Mouse (Mus musculus) ES-E14 (cell line): ENCODE measurements at regions not wholly inside any gene's neighbourhood (a gene's known extent, or its start where the extent isn't known, plus 50 kb on each side); places are given as distances from the start of the nearest gene placed in this dataset.

Source experiments
- DNase-seq: peaks from one replicate; pipeline ENCODE4 v3.0.0-alpha.2; 2013; ENCODE audit warnings: low read depth, low spot score
- H3K27ac ChIP-seq: 2 replicates; pipeline ENCODE4 v1.5.1; 2012; ENCODE audit warnings: low read depth, mild to moderate bottlenecking, low read length, moderate library complexity, mixed read lengths; ENCODE audit not compliant: poor library complexity, insufficient read depth, severe bottlenecking
- H3K36me3 ChIP-seq: 2 replicates; pipeline ENCODE4 v1.6.1; 2012; ENCODE audit warnings: mild to moderate bottlenecking, low read length, moderate library complexity, mixed read lengths; ENCODE audit not compliant: control insufficient read depth, poor library complexity, insufficient read depth, severe bottlenecking
- H3K4me1 ChIP-seq, 2 experiments: fragments of 150-350 bp in 1 of 2; sonication (generic) in 1 of 2; 2 replicates each; pipeline ENCODE4 v1.6.1; 2012; ENCODE audit warnings: low read length in 2 of 2, mild to moderate bottlenecking in 1 of 2, mixed read lengths in 1 of 2; ENCODE audit not compliant: control insufficient read depth in 2 of 2, insufficient read depth in 2 of 2, poor library complexity in 1 of 2
- H3K4me3 ChIP-seq, 2 experiments: fragments of 150-350 bp in 1 of 2; sonication (generic) in 1 of 2; 2 replicates each; pipeline ENCODE4 v1.5.1; 2012; ENCODE audit warnings: low read length in 2 of 2, low read depth in 1 of 2, mild to moderate bottlenecking in 1 of 2, mixed read lengths in 1 of 2; ENCODE audit not compliant: insufficient read depth in 1 of 2, poor library complexity in 1 of 2, severe bottlenecking in 1 of 2
- H3K9ac ChIP-seq: 2 replicates; pipeline ENCODE4 v1.6.1; 2012; ENCODE audit warnings: low read depth, mild to moderate bottlenecking, low read length, mixed read lengths; ENCODE audit not compliant: poor library complexity, insufficient read depth, severe bottlenecking
- H3K9me3 ChIP-seq: fragments of 150-350 bp; sonication (generic); 2 replicates; pipeline ENCODE4 v1.6.1; 2012; ENCODE audit warnings: low read depth, mild to moderate bottlenecking, low read length; ENCODE audit not compliant: control insufficient read depth, insufficient read depth
- CHD2 ChIP-seq: IDR thresholded peaks from 2 replicates; pipeline ENCODE4 v1.6.1; 2014; ENCODE audit warnings: mild to moderate bottlenecking, low read depth, low read length, inconsistent platforms
- HCFC1 ChIP-seq: IDR thresholded peaks from 2 replicates; pipeline ENCODE4 v1.6.1; 2012; ENCODE audit warnings: low read length, inconsistent platforms, borderline replicate concordance; ENCODE audit not compliant: insufficient read depth
- MAFK ChIP-seq: IDR thresholded peaks from 2 replicates; pipeline ENCODE4 v1.6.1; 2014; ENCODE audit warnings: mild to moderate bottlenecking, low read depth, low read length, inconsistent platforms; ENCODE audit not compliant: insufficient read depth
- ZC3H11A ChIP-seq: IDR thresholded peaks from 2 replicates; pipeline ENCODE4 v1.6.1; 2012; ENCODE audit warnings: low read depth, mild to moderate bottlenecking, inconsistent platforms, low read length, borderline replicate concordance
- ZNF384 ChIP-seq: IDR thresholded peaks from 2 replicates; pipeline ENCODE4 v1.6.1; 2012; ENCODE audit warnings: low read depth, low read length, inconsistent platforms
- in situ Hi-C, 2 experiments: fragments of 600-800 bp; cut with MboI; formaldehyde crosslinking; loops; one replicate each; pipeline ENCODE4 v1.15.1; 2025; ENCODE audit warnings: low sequenced_read_pairs in 2 of 2, inconsistent platforms in 1 of 2; ENCODE audit not compliant: unreplicated experiment in 2 of 2

DNA sequence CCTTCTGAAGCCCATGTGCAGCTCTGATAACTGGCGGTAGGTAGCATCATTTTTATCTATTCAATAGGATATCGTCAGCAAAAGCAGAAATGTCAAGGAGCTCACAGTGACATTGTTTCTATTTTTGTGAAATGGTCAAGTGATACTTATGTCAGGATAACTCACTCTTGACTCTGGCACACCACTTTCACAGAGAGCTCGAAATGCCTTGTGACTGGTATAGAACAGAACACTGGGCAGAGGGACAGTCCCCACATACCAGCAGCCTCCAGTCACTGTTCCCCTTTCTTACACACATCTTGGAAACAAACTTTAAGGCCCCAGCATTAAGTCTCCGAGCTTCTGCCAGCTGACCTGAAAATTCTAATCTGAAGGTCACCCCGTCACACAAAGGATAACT lies 115.1 kb upstream of the Id4 start:
- in situ Hi-C loops = no loop called here
- H3K27ac ChIP-seq = no peak overlapping the region
- no peak for TF ChIP-seq CHD2
- no peak for TF ChIP-seq MAFK
- TF ChIP-seq ZNF384 = no peak
- TF ChIP-seq HCFC1 = no peak
- no peak for TF ChIP-seq ZC3H11A

DNA sequence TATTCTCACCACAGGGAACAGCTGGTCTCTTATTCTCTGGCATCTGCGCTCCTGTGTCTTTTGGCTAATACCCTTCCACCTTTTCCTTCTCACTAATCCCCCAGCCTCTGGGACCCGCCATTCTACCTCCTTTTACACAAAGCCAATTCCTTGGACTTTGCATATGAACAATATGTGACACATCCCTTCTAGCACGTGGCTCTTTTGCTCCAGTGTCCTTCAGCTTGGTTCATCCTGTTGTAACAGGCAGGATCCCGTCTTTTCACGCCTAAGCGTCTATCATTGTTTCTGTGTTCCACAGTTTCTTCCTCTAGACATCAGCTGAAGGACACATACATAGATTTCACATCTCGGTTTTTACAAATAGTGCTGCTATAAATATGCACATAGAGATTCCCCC lies 114.0 kb upstream of the Id4 start:
- no peaks in the 10 kb centered on the region for H3K36me3 ChIP-seq
- H3K27ac ChIP-seq = no peak overlapping the region
- TF ChIP-seq CHD2 = no peak
- TF ChIP-seq MAFK = no peak
- no peak for TF ChIP-seq ZC3H11A
- TF ChIP-seq HCFC1 = no peak
- no peak for TF ChIP-seq ZNF384
- no peaks in the 10 kb centered on the region for H3K9me3 ChIP-seq
- no peaks in the 10 kb centered on the region for H3K4me1 ChIP-seq
- no peak overlapping the region for H3K9ac ChIP-seq
- no peak overlapping the region for H3K4me3 ChIP-seq
- in situ Hi-C loops = no loop called here
- no peak for DNase-seq

More for the DNA sequence above, 115.1 kb upstream of the Id4 start:
- DNase-seq = no peak
- H3K4me1 ChIP-seq = no peaks in the 10 kb centered on the region
- H3K9ac ChIP-seq = no peak overlapping the region
- H3K36me3 ChIP-seq = no peaks in the 10 kb centered on the region
- H3K4me3 ChIP-seq = no peak overlapping the region
- H3K9me3 ChIP-seq = no peaks in the 10 kb centered on the region

DNA sequence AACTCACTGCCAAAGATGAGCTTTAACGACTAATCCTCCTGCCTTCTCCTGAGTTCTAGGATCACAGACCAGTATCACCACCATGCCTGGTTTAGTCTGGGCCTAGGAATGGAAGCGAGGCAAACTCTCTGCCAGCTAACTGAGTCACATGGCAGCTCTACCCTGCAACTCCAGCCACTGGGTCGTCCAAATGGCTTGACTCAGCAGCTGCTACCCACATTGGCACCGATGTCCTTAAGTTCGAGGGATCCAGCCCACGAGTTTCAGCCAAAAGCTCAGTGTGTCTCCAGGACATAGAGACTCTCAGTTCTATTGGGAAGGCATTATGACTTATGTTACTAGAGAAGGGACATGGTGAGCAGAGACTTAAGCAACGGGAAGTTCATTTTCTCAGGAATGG lies 107.8 kb upstream of the Id4 start:
- in situ Hi-C loops = no loop called here
- no peaks in the 10 kb centered on the region for H3K36me3 ChIP-seq

DNA sequence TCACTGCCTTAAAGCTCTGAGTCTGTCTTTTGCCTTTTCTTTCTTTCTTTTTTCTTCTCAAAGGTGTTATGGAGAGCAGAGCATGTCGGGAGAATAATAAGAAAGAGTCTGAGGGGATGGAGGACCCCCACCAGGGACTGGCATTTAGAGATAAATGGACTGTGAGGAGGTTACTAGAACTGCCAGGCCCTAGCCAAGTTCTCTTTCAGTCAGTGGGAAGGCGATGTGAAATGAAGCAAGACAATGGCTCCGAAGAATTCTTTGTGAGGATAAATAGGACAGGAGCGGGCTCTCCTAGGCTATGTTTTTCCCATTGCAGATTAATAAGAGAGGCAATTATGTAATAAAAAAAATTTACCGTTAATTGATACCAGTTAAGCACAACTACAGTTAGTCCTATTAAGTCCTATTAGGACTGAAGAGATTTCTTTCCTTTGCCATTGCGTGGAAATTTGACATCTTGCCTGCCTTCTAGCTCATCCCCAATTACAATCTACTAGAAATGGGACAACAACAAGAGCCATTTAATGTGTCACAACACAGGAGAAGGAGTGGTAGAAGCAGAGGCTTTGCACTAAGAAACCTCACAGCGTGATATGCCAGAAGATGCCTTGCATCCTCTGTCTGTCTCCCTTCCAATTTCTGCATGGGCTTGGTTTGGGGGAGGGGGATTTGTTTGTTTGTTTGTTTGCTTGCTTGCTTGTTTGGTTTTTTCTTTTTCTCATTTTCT lies 107.2 kb upstream of the Id4 start:
- Histone ChIP-seq H3K9ac (no peak overlapping the region), H3K36me3 (no peaks in the 10 kb centered on the region), H3K27ac (no peak overlapping the region), H3K4me1 (peaks cover 8% of the 10 kb centered on the region in 2 experiments; a peak in 3 of 4 replicates), H3K9me3 (no peaks in the 10 kb centered on the region), H3K4me3 (no peak overlapping the region)
- in situ Hi-C loops = no loop called here
- no peak for DNase-seq
- TF ChIP-seq CHD2 (no peak), ZNF384 (no peak), ZC3H11A (no peak), MAFK (no peak), HCFC1 (no peak)

More for the DNA sequence above, 107.8 kb upstream of the Id4 start:
- Histone ChIP-seq H3K4me1 (peaks cover 6% of the 10 kb centered on the region in 2 experiments; a peak in 2 of 4 replicates), H3K9me3 (no peaks in the 10 kb centered on the region), H3K27ac (no peak overlapping the region), H3K4me3 (no peak overlapping the region), H3K9ac (no peak overlapping the region)
- no peak for DNase-seq
- no peak for TF ChIP-seq CHD2
